Mouse (Mus musculus) bone marrow, adult 2 months (tissue): Measurements from ENCODE around the gene Klhl22.

Experiments
- CTCF ChIP-seq: fragments of 200-500 bp; IDR thresholded peaks from 2 replicates; pipeline ENCODE4 v1.5.1; 2011; ENCODE audit warnings: low read length, control low read depth; ENCODE audit not compliant: control insufficient read depth, insufficient read depth
- POLR2A ChIP-seq: fragments of 200-500 bp; IDR thresholded peaks from 2 replicates; pipeline ENCODE4 v1.6.1; 2011; ENCODE audit warnings: low read depth, mild to moderate bottlenecking, control low read depth, low read length, borderline replicate concordance; ENCODE audit not compliant: control insufficient read depth

DNA sequence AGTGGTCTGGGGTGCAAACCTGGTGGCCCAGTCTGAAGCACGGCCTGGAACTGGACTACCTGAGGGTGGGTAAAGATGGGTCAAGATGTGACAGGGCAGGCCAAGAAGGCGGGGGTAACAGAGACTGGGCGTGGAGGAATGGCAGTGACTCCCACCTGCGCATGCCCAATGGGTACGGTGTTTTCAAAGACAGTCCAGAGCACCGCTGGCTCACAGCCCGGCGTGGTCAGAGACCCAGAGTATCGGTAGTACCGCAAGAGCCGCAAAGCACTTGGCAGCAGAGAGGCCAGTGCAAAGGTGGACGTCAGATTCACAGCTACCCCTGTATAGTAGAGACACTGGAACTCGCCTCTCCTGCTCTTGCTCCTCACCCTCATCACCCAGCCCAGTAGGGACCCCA lies 76.1 kb downstream of the Klhl22 start:
- no peak for TF ChIP-seq POLR2A
- TF ChIP-seq CTCF, result no peak
